Mouse (Mus musculus) neural tube, embryonic 12.5 days (tissue): Measurements from ENCODE around the gene Limk2. TPM values are rescaled to one million over a fixed set of nuclear protein-coding genes. Genes with fewer than 3 reads are reported as not detected.
A peak's percentile ranks its signal among the peaks of the same experiment; 100 is the strongest.

Experiments
- ATAC-seq: fragments of 200-750 bp; cut with Nextera tagmentation; 2 replicates; pipeline ENCODE4 v1.8.0; 2017; ENCODE audit warnings: low read depth, mild to moderate bottlenecking, moderate TSS enrichment, moderate library complexity; ENCODE audit not compliant: low FRiP score
- H3K27ac ChIP-seq: fragments of 300-500 bp; sonication (generic); 2 replicates; pipeline ENCODE4 v1.5.1; 2016
- H3K27me3 ChIP-seq: fragments of 300-500 bp; sonication (generic); replicated peaks from 2 replicates; pipeline ENCODE4 v1.6.1; 2016; ENCODE audit warnings: mild to moderate bottlenecking
- H3K36me3 ChIP-seq: fragments of 300-500 bp; sonication (generic); 2 replicates; pipeline ENCODE4 v1.6.1; 2016; ENCODE audit warnings: mild to moderate bottlenecking
- H3K4me1 ChIP-seq: fragments of 300-500 bp; sonication (generic); 2 replicates; pipeline ENCODE4 v1.6.1; 2016
- H3K4me2 ChIP-seq: fragments of 300-500 bp; sonication (generic); replicated peaks from 2 replicates; pipeline ENCODE4 v1.6.1; 2016; ENCODE audit warnings: mild to moderate bottlenecking
- H3K4me3 ChIP-seq: fragments of 300-500 bp; sonication (generic); 2 replicates; pipeline ENCODE4 v1.5.1; 2016
- H3K9ac ChIP-seq: fragments of 300-500 bp; sonication (generic); 2 replicates; pipeline ENCODE4 v1.6.1; 2016; ENCODE audit warnings: mild to moderate bottlenecking
- H3K9me3 ChIP-seq: fragments of 300-500 bp; sonication (generic); 2 replicates; pipeline ENCODE4 v1.6.1; 2016; ENCODE audit warnings: mild to moderate bottlenecking
- WGBS: fragments of 180-500 bp; shearing (Covaris S2); methylation state at CpG from one replicate; pipeline ENCODE4 v1.1.7; 2016; 5-methylcytosine and 5-hydroxymethylcytosine counted together
- polyA plus RNA-seq: library from polyadenylated mRNA; unstranded; fragments of >200 nt; fragmentation: Nextera tagmentation; extraction: Ambion mirVana; gene quantifications from 2 replicates; pipeline ENCODE4 v1.2.1, GENCODE M21; 2016

The Limk2 gene
- polyA plus RNA-seq, 1 experiment from 2014 or later, result 121 TPM

DNA sequence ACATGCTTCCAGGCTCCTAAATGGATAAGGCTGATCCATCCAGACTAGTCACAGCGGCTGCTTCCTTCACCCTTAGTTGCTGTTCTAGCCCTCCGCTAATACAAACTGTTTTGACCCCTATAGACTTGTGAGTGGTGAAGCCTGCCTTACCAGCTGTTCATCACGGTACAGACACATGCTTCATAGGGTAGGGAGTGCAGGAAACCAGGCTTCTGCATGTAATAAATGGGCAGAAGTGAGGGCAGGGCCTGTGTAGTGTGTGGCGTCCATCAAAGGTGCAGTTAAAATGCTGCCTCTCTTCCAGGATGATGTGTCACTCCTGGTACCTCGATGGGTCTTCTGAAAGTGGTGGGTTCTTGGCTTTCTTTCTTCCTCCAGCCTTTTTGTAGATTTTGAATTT, 71.0 kb downstream of the Limk2 start:
- peaks cover 17% of the 10 kb centered on the region for H3K4me1 ChIP-seq
- H3K27ac ChIP-seq, result peak overlapping the region; percentile 47; the same call in 1 of the 2 replicates
- 0 out of 2 replicates have a peak overlapping the region, but pooled peaks have one; percentile 22 for H3K9ac ChIP-seq
- no peaks in the 10 kb centered on the region for H3K9me3 ChIP-seq
- peak; percentile 25; the same call in 1 of the 2 replicates for ATAC-seq
- peaks cover 5% of the 10 kb centered on the region; the same call in 1 of the 2 replicates for H3K36me3 ChIP-seq
- H3K4me2 ChIP-seq, result 0 out of 2 replicates have a peak overlapping the region, but pooled peaks have one; percentile 21
- 57% methylated on average over 5 of the region's 5 CpGs for WGBS
- no peaks in the 10 kb centered on the region for H3K27me3 ChIP-seq
- no peak overlapping the region for H3K4me3 ChIP-seq

DNA sequence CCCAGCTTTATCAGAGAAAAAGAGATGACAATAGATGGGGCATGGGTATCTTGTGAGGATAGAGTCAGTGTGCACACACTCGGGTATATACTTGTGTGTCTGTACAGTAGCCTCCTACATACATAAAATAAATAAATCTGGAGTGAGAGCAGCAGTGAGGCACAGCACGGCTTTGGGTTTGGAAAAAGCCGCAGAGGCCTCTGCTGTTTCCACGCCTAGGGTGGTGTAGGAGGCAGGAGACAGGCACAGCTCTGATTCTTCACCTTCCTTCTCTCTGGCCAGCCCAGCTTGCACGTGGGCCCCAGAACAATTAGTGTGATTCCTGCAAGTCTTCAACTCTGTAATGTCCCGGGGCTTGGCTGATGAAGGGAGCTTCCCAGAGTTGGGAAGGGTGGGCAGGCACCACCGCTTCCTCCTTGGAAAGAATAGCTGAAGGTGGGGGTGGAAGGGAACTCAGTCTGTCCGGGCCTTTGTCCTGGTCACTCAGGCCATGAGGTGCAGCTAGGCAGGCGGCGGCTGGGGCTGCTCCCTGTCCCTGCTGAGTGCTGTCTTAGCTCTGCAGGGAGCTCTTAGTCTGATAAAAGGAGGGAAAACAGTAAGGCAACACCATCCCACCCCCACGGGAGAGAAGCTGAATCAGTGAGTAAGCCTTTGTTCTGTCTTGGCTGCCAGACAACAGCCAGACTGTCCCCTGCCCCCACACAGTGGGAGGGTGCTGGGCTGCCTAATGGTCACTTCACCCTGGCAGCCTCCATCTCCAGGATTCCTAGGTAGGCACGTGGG, 71.6 kb downstream of the Limk2 start:
- H3K4me3 ChIP-seq, result no peak overlapping the region
- H3K27ac ChIP-seq, result peak overlapping the region; percentile 47
- peak; percentile 75 for ATAC-seq
- H3K36me3 ChIP-seq, result peaks cover 5% of the 10 kb centered on the region; the same call in 1 of the 2 replicates
- H3K27me3 ChIP-seq, result no peaks in the 10 kb centered on the region
- peak overlapping the region; percentile 21; the same call in 1 of the 2 replicates for H3K4me2 ChIP-seq
- H3K4me1 ChIP-seq, result peaks cover 22% of the 10 kb centered on the region
- H3K9ac ChIP-seq, result peak overlapping the region; percentile 22; the same call in 1 of the 2 replicates
- WGBS, result 5% methylated on average over 12 of the region's 12 CpGs
- no peaks in the 10 kb centered on the region for H3K9me3 ChIP-seq

DNA sequence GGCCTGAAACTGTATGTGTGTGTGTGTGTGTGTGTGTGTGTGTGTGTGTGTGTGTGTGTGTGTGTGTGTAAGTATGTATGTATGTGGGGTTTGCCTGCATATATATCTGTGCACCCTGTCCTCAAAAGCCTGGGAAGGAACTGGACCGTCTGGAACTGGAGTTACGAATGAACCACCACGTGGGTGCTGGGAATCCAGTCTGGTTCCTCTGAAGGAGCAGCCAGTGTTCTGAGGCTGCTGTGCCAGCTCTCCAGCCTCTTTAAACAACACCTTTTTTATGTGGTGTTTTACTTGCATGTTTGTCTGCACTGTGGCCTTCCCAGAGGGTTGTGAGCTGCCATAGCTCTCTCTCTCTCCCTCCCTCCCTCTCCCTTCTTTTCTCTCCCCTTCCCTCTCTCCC, 72.4 kb downstream of the Limk2 start:
- H3K27me3 ChIP-seq, result no peaks in the 10 kb centered on the region
- 77% methylated on average over 3 of the region's 3 CpGs for WGBS
- no peak overlapping the region for H3K9ac ChIP-seq
- no peak overlapping the region for H3K4me3 ChIP-seq
- no peaks in the 10 kb centered on the region for H3K9me3 ChIP-seq
- H3K27ac ChIP-seq, result no peak overlapping the region
- peaks cover 28% of the 10 kb centered on the region for H3K4me1 ChIP-seq
- H3K4me2 ChIP-seq, result 0 out of 2 replicates have a peak overlapping the region, but pooled peaks have one; percentile 21
- H3K36me3 ChIP-seq, result peaks cover 2% of the 10 kb centered on the region; the same call in 1 of the 2 replicates
- ATAC-seq, result no peak

DNA sequence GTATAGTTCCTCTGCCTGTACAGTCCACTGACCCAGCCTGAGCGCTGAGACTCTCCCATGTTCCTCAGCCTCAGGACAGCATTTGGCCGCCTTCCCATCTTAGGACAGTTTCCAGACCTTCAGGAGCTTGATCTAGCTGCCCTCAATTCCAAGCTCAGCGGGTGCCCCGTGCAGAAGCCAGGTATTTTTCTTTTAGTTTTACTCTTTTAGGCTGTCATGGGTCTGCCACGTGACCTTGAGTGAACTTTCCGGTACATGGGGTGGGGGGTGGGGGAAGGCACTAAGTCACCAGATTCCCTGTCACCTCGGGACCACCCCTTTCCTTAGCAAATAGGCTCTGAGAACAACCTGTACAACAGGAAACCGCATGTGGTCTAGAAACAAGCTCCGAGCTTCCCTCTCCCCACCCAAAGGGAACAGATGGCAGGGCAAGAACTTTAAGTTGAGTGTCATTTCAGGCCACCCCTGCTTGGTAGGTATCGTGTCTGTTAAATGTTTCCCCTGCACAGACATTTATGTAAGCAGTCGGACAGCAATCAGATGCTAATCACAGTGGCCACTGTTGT, 73.3 kb downstream of the Limk2 start:
- Histone ChIP-seq H3K4me1 (peaks cover 28% of the 10 kb centered on the region), H3K27ac (no peak overlapping the region), H3K4me2 (no peak overlapping the region), H3K9ac (no peak overlapping the region), H3K36me3 (no peaks in the 10 kb centered on the region), H3K27me3 (no peaks in the 10 kb centered on the region), H3K4me3 (no peak overlapping the region), H3K9me3 (no peaks in the 10 kb centered on the region)
- ATAC-seq, result no peak
- WGBS, result 49% methylated on average over 11 of the region's 11 CpGs

DNA sequence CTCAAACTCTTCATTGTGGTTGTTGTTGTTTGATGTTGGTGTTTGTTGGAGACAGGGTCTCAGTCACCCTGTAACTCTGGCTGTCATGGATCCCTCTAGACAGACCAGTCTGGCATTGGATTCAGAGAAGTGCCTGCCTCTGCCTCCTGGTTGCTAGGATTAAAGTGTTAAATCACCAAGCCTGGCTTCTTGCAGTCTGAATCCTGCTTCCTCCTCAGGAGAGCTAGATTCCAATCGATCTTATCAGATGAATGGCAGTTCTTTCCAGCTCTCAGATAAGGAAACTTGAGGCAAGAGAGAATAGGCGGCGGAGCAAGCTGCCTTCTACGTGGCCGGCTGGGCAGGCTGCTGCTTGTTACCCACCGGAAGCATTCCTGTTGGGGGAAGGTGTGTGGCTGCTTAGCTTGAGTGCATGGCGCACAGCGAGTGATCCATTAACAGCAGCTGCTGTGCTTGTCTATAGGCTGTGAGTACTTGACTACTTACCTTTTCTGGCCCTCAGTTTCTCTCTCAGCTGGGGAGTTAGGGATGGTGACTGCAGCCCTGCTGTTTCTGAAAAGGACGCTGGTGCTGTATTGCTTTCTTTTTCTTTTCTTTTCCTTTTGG, 74.2 kb downstream of the Limk2 start:
- Histone ChIP-seq H3K9ac (no peak overlapping the region), H3K36me3 (no peaks in the 10 kb centered on the region), H3K4me1 (peaks cover 28% of the 10 kb centered on the region), H3K4me3 (no peak overlapping the region), H3K27me3 (no peaks in the 10 kb centered on the region), H3K4me2 (no peak overlapping the region), H3K9me3 (no peaks in the 10 kb centered on the region), H3K27ac (no peak overlapping the region)
- no peak for ATAC-seq
- 51% methylated on average over 9 of the region's 9 CpGs for WGBS

DNA sequence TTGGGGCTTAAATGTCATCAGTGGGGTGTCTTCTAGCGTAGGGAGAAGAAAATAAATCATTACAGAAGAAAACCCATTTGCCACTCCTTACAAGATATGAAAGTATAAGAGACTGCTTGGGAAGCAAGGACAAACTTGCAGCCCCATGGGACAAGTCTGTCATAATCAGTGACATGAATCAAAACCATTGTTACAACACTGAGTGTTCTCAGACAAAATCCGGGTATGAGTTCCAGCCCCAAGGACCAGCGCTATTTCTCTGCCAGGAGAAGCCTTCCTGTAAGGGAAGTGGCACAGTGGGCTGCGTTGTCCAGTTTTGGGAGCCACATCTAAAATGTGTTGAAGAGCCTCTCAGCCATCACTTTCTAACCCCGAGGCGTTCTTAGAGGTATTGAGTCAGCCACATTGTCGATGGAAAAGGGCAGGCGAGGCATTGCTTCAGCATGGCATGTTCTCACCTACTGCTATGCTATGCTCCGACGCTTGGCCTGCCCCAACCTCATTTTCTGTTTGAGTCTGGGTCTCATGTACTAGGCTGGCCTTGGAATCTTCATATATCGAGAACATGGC, 74.8 kb downstream of the Limk2 start:
- H3K9ac ChIP-seq, result no peak overlapping the region
- WGBS, result 91% methylated on average over 11 of the region's 11 CpGs
- H3K27me3 ChIP-seq, result no peaks in the 10 kb centered on the region
- no peaks in the 10 kb centered on the region for H3K9me3 ChIP-seq
- no peak overlapping the region for H3K27ac ChIP-seq
- H3K4me2 ChIP-seq, result no peak overlapping the region
- H3K4me1 ChIP-seq, result peaks cover 28% of the 10 kb centered on the region
- no peak overlapping the region for H3K4me3 ChIP-seq
- no peaks in the 10 kb centered on the region for H3K36me3 ChIP-seq
- ATAC-seq, result no peak

DNA sequence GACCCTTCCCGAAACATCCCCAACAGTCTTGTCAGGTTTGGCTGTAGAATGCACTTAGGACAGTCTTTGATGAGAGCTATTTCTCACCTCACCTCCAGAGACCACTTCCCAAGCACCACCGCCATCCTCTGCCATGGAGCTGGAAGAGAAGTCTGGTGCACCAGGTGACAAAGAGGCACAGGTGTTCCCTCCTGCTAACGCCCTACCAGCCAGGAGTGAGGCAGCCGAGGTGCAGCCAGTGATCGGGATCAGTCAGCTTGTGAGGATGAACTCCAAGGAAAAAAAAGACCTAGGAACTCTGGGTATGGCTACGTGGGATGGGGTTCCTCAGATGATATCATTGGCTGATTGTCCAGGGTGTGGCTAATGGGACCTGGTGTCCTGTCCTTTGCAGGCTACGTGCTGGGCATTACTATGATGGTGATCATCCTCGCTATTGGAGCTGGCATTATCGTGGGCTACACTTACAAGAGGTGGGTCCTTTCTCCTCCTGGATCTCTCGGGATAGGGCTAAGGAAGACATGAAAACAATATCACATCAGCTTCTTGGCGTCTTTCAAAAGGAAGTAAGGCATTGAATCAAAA, 75.8 kb downstream of the Limk2 start:
- Histone ChIP-seq H3K9ac (no peak overlapping the region), H3K4me1 (peaks cover 28% of the 10 kb centered on the region), H3K27me3 (no peaks in the 10 kb centered on the region), H3K4me2 (0 out of 2 replicates have a peak overlapping the region, but pooled peaks have one; percentile 91), H3K27ac (no peak overlapping the region), H3K9me3 (no peaks in the 10 kb centered on the region), H3K36me3 (no peaks in the 10 kb centered on the region), H3K4me3 (no peak overlapping the region)
- WGBS, result 92% methylated on average over 11 of the region's 11 CpGs
- no peak for ATAC-seq

DNA sequence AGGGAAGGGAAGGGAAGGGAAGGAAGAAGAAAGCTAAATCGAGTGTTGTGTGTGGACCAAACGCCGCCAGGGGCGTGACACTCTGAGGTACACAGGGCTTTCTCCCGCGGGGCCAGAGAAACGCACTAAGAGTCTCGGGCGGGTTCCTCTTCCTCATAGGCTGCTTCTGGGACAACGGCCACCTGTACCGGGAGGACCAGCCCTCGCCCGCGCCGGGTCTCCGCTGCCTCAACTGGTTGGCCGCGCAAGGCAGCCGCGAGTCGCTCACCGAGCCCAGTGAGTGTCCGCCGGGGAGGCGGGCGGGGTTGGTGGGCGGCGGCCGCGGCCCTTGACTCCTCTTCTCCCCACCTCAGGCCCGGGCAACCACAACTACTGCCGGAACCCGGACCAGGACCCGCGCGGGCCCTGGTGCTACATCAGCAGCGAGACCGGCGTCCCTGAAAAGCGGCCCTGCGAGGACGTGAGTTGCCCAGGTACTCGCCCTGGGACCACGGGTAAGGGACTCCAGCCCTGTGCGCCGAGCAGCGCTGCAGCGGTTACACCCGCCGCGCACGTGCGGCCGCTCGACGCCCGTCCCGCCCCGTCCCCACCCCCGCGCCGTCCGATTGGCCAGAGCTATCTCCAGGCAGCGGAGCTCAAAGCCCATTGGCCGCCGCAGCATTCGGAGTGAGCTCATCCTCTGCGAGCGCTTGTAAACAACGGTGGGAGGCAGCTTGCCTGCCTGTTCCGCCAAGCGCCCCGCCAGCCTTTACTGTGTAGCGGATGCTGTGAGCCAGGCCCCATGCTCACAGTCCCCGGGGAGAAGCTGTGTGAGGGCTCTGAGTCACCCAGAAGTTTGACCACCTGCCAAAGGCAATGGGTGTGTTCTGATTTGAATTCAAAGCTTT, 77.0 kb downstream of the Limk2 start:
- no peak overlapping the region for H3K27ac ChIP-seq
- peaks cover 17% of the 10 kb centered on the region for H3K4me1 ChIP-seq
- under 1% methylated on average over 75 of the region's 75 CpGs for WGBS
- H3K4me2 ChIP-seq, result peak overlapping the region; percentile 91
- H3K4me3 ChIP-seq, result peak overlapping the region; percentile 46
- no peaks in the 10 kb centered on the region for H3K36me3 ChIP-seq
- peak; percentile 95 for ATAC-seq
- H3K9ac ChIP-seq, result peak overlapping the region; percentile 60
- H3K27me3 ChIP-seq, result no peaks in the 10 kb centered on the region
- H3K9me3 ChIP-seq, result no peaks in the 10 kb centered on the region

DNA sequence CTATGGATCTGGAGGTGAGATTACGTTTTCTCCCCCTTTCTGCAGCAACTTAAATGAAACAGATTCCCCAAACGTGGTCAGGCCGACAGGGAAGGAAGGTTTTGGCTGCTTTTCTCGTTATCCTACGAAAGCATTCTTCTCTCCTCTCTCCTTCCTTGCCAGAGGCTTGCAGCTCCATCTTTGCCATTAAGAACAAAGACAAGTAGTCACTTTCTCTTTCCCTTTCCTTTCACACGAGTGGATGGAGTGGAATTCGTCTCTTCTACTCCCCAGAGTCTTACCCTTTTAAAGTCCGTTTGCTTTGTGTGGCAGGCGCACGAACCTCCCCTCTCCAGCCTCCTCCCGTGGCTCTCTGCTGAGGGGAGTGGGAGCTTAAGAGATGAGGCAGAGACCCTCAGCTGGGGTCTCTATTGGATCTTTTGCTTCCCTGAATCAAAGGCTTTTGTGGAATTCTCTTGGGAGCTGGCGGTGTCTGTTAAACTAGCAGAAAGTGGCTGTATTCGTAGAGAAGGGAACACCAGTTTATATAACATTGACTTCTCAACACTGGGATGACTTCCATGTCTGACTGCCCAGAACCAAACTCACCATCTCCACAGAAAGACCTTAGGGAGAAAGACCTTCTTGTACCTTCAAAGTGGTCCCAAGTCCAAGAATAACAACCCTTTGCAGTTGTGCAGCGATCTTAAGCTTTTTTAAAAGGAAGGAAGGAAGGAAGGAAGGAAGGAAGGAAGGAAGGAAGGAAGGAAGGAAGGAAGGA, 77.8 kb downstream of the Limk2 start:
- H3K4me2 ChIP-seq, result peak overlapping the region; percentile 91
- peaks cover 10% of the 10 kb centered on the region; the same call in 1 of the 2 replicates for H3K4me1 ChIP-seq
- ATAC-seq, result no peak
- no peaks in the 10 kb centered on the region for H3K9me3 ChIP-seq
- H3K9ac ChIP-seq, result peak overlapping the region; percentile 57
- H3K4me3 ChIP-seq, result peak overlapping the region; percentile 46
- no peaks in the 10 kb centered on the region for H3K36me3 ChIP-seq
- no peak overlapping the region for H3K27ac ChIP-seq
- no peaks in the 10 kb centered on the region for H3K27me3 ChIP-seq
- WGBS, result 5% methylated on average over 14 of the region's 14 CpGs

DNA sequence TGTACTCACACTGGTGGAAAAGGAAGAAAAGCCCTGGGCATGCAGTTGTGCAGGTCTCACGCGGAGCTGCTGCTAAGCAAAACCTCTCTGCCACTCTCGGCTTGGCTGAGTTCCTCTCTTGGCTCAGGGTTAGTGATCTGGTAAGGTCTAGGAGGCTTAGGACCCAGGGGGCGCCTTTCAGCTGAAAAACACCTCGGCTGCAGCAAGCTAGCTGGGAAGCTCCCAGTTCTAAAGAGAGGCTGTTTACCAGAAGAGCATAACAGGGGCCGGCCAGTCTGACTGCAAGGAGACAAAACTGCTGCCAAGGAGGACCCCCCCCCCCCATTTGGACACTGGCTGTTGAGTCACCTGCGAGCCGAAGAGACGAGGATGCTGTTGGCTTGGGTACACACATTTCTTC, 78.4 kb downstream of the Limk2 start:
- Histone ChIP-seq H3K4me2 (peak overlapping the region; percentile 91), H3K27me3 (no peaks in the 10 kb centered on the region), H3K9ac (peak overlapping the region; percentile 57), H3K36me3 (no peaks in the 10 kb centered on the region), H3K9me3 (no peaks in the 10 kb centered on the region), H3K4me1 (peaks cover 10% of the 10 kb centered on the region; the same call in 1 of the 2 replicates), H3K27ac (no peak overlapping the region), H3K4me3 (peak overlapping the region; percentile 46)
- ATAC-seq, result no peak
- 0% methylated on average over 9 of the region's 9 CpGs for WGBS
